Mouse (Mus musculus) heart, adult 9 months (tissue): ENCODE measurements around the gene Cept1.
"Not testable (repeated sequence)": the region's sequence is repeated elsewhere in the genome, so short reads cannot be mapped to it uniquely, and the experiment has no call there.

ENCODE experiments used
- DNase-seq, 2 experiments: peaks; one replicate each; pipeline ENCODE4 v3.0.0; 2022; ENCODE audit warnings: low spot score in 2 of 2

Gene Cept1

GRCm38 (mm10) chr3:106547171-106547923 is at the start of gene Cept1, which contains the start of gene Dram2:
Gene Cept1 (minus strand): TSS chr3:106547802.
Gene Dram2 (plus strand): TSS chr3:106547798.
- DNase-seq: peak; percentile 95 to 96

GRCm38 (mm10) chr3:106593631-106594030 is 46.0 kb upstream of the Cept1 start:
- not testable (repeated sequence) for DNase-seq

GRCm38 (mm10) chr3:106579296-106579695 is 31.7 kb upstream of the Cept1 start:
- DNase-seq: no peak

GRCm38 (mm10) chr3:106573191-106573590 is 25.6 kb upstream of the Cept1 start:
- DNase-seq: no peak

GRCm38 (mm10) chr3:106565876-106566275 is 18.3 kb upstream of the Cept1 start:
- DNase-seq: no peak

GRCm38 (mm10) chr3:106558271-106558670 is 10.7 kb upstream of the Cept1 start:
- DNase-seq: peak in 1 of 2 experiments; percentile 19

GRCm38 (mm10) chr3:106555743-106556250 is 8.2 kb upstream of the Cept1 start:
- DNase-seq: no peak

GRCm38 (mm10) chr3:106553411-106553810 is 5.8 kb upstream of the Cept1 start:
- DNase-seq: peak in 1 of 2 experiments; percentile 21

- no peak for DNase-seq
These were observed 1.4 kb upstream of the Cept1 start for GRCm38 (mm10) chr3:106548971-106549370.

- DNase-seq: peak; percentile 73 to 80
These were observed 430 bp upstream of the Cept1 start for GRCm38 (mm10) chr3:106547924-106548539.

- no peak for DNase-seq
These were observed 2.8 kb downstream of the Cept1 start for GRCm38 (mm10) chr3:106544721-106545316.

- DNase-seq: no peak
These were observed 14.3 kb downstream of the Cept1 start for GRCm38 (mm10) chr3:106533277-106533676.

GRCm38 (mm10) chr3:106528032-106528431 is 19.6 kb downstream of the Cept1 start:
- DNase-seq: no peak

- DNase-seq: no peak
These were observed 21.2 kb downstream of the Cept1 start for GRCm38 (mm10) chr3:106526411-106526810.

GRCm38 (mm10) chr3:106522730-106523129 is 24.9 kb downstream of the Cept1 start:
- DNase-seq: no peak

- DNase-seq: no peak
These were observed 32.6 kb downstream of the Cept1 start for GRCm38 (mm10) chr3:106515016-106515415.

- no peak for DNase-seq
These were observed 36.9 kb downstream of the Cept1 start for GRCm38 (mm10) chr3:106510669-106511068.

- no peak for DNase-seq
These were observed 44.7 kb downstream of the Cept1 start for GRCm38 (mm10) chr3:106502892-106503291.

GRCm38 (mm10) chr3:106500510-106500909 is 47.1 kb downstream of the Cept1 start:
- DNase-seq: no peak

- DNase-seq: no peak
These were observed 50.6 kb downstream of the Cept1 start for GRCm38 (mm10) chr3:106496996-106497395.

GRCm38 (mm10) chr3:106496045-106496721 is 51.4 kb downstream of the Cept1 start:
- DNase-seq: peak in 1 of 2 experiments; percentile 29
